Mouse (Mus musculus) myocyte (in vitro differentiated cells): ENCODE measurements around the gene Cers6.

Experiments
- CEBPB ChIP-seq: IDR thresholded peaks from 2 replicates; pipeline ENCODE4 v1.6.1; 2011; ENCODE audit warnings: mild to moderate bottlenecking, moderate library complexity; ENCODE audit not compliant: poor library complexity, insufficient read depth, severe bottlenecking
- E2F4 ChIP-seq: IDR thresholded peaks from one replicate; pipeline ENCODE4 v1.6.1; 2011; ENCODE audit warnings: mild to moderate bottlenecking, control low read depth, moderate library complexity; ENCODE audit not compliant: insufficient read depth
- MAX ChIP-seq: IDR thresholded peaks from one replicate; pipeline ENCODE4 v1.6.1; 2011; ENCODE audit warnings: low read depth, mild to moderate bottlenecking, control low read depth
- MYOD1 ChIP-seq, 3 experiments: IDR thresholded peaks; one replicate each; pipeline ENCODE4 v1.6.1; 2011; ENCODE audit warnings: control low read depth in 2 of 3, low read depth in 2 of 3, mild to moderate bottlenecking in 2 of 3, moderate library complexity in 1 of 3; ENCODE audit not compliant: insufficient read length in 2 of 3, control insufficient read depth in 1 of 3
- MYOG ChIP-seq, 3 experiments: IDR thresholded peaks; one replicate each; pipeline ENCODE4 v1.6.1; 2011; ENCODE audit warnings: control low read depth in 2 of 3, low read depth in 2 of 3, mild to moderate bottlenecking in 2 of 3; ENCODE audit not compliant: insufficient read length in 2 of 3, control insufficient read depth in 1 of 3, insufficient read depth in 1 of 3
- POLR2A ChIP-seq: IDR thresholded peaks from one replicate; pipeline ENCODE4 v1.6.1; 2011; ENCODE audit warnings: low read depth, mild to moderate bottlenecking, control low read depth, moderate library complexity; ENCODE audit not compliant: insufficient read length
- POLR2AphosphoS2 ChIP-seq: IDR thresholded peaks from one replicate; pipeline ENCODE4 v1.6.1; 2011; ENCODE audit warnings: low read depth, control low read depth; ENCODE audit not compliant: insufficient read length
- SRF ChIP-seq: IDR thresholded peaks from one replicate; pipeline ENCODE4 v1.6.1; 2011; ENCODE audit warnings: low read depth; ENCODE audit not compliant: control insufficient read depth, insufficient read length
- TCF12 ChIP-seq: IDR thresholded peaks from one replicate; pipeline ENCODE4 v1.6.1; 2011; ENCODE audit warnings: mild to moderate bottlenecking, control low read depth; ENCODE audit not compliant: poor library complexity, insufficient read depth, severe bottlenecking
- TCF3 ChIP-seq: IDR thresholded peaks from one replicate; pipeline ENCODE4 v1.6.1; 2011; ENCODE audit warnings: low read depth, control low read depth; ENCODE audit not compliant: insufficient read length
- USF1 ChIP-seq: IDR thresholded peaks from one replicate; pipeline ENCODE4 v1.6.1; 2011; ENCODE audit warnings: low read depth, mild to moderate bottlenecking, control low read depth, moderate library complexity

DNA sequence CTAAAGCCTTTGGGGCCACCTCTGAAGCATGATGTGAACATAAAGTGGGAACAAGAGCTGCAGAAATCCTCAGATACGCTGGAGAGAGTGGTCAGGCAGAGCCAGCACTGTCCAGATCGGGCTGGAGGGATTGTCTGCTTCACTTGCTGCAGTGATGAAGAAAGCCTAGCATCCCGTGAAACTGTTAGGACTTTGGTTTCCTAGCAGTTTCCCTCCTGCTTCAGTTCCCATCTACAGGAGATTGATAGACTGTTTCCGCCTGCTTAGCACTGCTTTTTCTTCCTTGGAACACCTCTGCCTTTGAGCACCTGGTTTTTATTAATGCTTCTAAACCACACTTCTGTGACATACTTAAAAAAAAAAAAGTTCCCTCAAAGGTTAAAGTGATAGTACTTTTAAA lies 160.3 kb downstream of the Cers6 start:
- no peak for TF ChIP-seq POLR2A
- TF ChIP-seq E2F4, result no peak
- TF ChIP-seq TCF12, result no peak
- no peak for TF ChIP-seq MAX
- no peak for TF ChIP-seq MYOD1 (IDR thresholded peaks at IDR 0.05; ENCODE audit: control insufficient read depth in 1 of 3, insufficient read length in 2 of 3, low read depth in 2 of 3)
- no peak for TF ChIP-seq MYOG (IDR thresholded peaks at IDR 0.05; ENCODE audit: control insufficient read depth in 1 of 3, insufficient read depth in 1 of 3, insufficient read length in 2 of 3, low read depth in 2 of 3)
- TF ChIP-seq TCF3, result no peak
- no peak for TF ChIP-seq SRF
- no peak for TF ChIP-seq POLR2AphosphoS2
- TF ChIP-seq USF1, result no peak
- no peak for TF ChIP-seq CEBPB
